Mouse (Mus musculus): ENCODE data around the gene Slc50a1. TPM values are rescaled to one million over a fixed set of nuclear protein-coding genes. Genes with fewer than 3 reads are reported as not detected.
A peak's percentile ranks its signal among the peaks of the same experiment; 100 is the strongest.

The Slc50a1 gene
- total RNA-seq (2015) (70.1 and 72.0 TPM in 2 replicates), total RNA-seq (2017) (49.4 and 65.0 TPM in 2 replicates)

DNA sequence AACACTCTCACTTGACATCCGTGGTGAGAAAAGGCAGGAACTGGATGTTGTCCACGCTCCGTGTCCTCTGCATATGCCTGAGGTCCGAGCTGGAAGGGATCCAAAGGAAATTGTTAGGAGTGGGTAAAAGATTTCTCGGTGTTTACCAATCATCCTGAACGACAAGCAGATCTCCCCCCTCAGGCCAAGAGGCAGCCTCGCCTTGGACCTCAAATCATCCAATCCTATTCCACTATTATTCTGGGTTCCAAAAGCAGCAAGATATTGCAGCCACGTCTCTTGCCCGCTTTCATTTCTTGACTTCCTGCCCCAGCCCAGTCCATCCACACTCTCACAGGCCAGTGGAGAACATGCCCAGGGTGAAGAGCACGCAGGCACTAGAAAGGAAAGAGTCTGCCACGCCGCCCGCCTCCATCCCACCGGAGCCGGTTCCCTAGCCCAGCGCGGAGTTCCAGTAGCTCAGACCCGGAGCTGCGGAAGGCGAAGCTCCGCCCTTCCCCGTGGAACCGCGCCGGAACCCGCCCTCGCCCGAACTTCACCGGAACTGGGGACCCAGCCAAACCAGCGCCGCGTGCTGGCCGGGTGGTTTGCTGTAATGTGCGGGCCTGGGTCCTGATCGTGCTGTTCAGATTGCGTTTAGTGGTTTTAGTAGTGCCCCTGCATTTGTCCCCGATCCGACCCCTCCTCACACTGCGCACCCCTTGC, at the start of gene Slc50a1:
Gene Slc50a1 (minus strand): TSS at position 520 of the 705 bp plus-strand sequence.
- ATAC-seq (replicated peaks; ENCODE audit: poor library complexity), result peak; percentile 72

DNA sequence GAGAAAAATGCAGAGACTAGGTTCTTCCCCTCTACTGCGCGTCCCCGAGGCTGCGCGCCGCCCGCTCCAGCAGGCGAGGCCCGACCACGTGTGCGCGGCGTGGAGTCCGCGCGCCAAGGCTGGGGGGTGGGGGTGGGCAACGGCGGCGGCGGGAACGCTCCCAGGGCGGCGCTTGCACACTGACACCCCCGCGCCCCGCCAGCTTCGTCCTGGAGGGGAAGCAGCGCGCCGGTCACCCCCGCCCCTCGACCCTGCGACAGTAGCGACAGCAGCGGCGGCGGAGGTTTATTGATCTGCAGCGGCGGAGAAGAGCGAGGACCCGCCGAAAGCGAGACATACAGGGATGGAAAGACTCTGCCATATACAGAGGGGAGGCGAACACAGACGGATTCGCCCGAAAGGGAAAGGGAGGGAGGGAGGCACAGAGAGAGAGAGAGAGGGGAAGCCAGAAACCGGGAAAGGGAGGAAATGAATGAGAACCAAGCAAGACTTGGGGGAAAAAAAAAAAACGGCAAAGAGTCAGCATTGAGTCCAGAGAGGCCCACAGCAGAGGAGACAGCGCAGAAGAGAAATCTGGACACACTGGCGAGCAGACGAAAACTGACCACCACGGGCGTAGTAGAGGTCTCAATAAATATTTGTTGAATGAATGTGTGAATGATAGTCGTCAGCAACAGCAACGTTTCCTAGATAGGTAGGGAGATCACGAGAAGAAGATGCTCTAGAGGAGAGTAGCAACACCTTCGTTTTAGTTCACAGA, 49.4 kb upstream of the Slc50a1 start:
- ATAC-seq (replicated peaks; ENCODE audit: poor library complexity), result no peak

DNA sequence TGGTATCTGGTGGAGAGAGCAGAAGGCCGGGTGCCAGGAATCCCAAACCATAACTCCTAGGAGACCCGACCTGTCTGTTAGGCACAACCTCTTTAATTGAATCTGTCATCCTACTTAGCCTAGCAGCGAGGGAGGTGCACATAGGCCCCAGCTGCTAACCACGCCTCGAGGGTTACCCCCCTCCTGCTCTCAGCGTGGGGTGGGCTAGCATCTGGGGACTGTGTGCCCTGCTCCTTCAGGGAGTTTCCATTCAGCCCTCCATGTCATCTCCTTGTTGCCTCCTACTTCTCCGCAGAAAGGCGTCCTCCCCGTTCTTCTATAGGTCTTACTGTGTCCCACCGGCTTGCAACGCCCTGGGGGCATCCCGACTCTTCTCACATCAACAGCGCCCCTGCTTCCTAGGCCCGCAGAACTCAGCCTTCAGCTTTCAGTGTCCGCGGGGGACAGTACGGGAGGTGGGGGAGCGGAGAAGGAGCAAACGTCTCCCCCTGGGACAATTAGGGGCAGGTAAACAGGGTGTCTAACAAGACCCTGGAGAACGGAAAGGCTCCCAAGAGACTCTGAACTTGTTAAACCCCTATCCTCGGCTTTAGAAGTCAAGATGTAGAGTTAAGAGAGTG, 48.7 kb upstream of the Slc50a1 start:
- ATAC-seq (replicated peaks; ENCODE audit: poor library complexity), result no peak

GRCm38 (mm10) chr3:89318316-89318715, 47.9 kb upstream of the Slc50a1 start:
- no peak for ATAC-seq (replicated peaks; ENCODE audit: poor library complexity)

DNA sequence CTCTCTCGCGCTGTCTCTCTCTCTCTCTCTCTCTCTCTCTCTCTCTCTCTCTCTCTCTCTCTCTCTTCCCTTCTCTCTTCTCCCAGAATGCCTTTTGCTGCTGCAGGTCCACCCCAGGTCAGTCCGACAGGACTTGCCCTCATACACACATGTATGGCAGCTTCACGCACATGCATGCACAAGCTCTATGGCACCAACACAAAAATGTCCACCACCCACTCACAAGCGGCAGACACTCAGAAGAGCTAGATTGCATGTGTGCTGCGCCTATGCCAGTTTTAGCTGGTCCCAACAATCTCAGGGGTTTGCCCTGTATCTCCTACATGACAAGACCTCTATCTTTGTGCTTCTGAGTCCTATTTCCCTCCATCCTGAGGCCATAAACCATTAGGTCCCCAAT, 46.9 kb upstream of the Slc50a1 start:
- no peak for ATAC-seq (replicated peaks; ENCODE audit: poor library complexity)

DNA sequence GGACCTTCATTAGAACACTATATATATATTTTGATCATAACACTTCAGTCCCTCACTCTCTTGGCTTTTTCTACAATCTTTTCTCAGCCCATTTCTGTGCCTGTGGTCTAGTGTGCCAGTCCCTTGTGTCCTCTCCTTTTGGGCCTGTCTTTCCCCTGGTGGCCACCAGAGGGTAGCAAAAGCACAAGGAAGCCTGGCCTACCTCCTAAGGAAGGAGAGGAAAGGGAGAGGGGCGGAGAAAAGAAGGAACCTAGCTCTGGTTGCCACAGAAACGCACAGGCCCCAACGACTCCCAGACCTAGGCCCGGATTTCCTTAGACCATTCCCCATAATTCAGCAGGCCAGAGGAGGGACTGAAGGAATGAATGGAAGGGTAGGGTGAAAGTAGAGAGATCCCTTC, 46.5 kb upstream of the Slc50a1 start:
- peak; percentile 87 for ATAC-seq (replicated peaks; ENCODE audit: poor library complexity)

DNA sequence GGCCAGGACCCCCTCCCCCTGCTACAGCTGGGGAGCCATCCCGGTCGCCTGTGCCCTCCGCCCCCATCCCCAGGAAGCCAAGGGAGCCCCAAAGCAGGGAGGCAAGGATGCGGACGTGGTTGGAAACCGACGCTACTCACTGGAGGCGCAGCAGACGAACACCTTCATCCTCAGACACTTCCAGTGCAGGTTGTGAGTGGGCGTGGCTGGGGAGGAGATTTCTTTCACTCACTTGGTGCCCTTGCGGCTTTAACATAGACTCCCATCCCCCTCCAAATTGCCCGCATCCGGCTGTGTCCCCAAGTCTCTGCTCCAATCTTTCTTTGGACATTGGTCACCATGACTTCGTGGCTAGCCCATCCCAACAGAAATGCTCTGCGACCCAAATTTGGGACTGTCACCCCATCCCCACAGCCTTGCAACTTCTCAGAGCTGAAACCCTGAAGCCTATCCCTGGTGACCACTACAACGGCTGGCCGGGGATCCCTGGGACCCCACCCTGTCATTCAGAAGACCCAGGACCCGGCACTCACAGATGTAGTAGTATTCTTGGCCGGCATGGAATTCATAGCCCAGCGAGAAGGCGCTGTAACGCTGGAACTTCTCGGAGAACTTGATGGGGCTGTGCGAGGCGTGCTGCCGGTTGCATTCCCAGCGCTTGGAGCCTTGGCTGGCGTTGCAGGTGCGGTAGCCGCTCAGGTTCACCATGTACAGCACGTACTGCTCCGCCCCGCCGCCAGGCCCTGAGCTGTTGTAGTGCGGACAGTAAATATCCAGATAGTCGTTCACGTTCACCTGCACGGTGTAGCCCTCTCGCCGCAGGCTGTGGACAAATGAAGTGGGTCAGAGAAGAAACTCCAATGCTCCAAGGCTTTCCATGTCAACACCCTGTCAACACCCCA, 45.8 kb upstream of the Slc50a1 start:
- no peak for ATAC-seq (replicated peaks; ENCODE audit: poor library complexity)

DNA sequence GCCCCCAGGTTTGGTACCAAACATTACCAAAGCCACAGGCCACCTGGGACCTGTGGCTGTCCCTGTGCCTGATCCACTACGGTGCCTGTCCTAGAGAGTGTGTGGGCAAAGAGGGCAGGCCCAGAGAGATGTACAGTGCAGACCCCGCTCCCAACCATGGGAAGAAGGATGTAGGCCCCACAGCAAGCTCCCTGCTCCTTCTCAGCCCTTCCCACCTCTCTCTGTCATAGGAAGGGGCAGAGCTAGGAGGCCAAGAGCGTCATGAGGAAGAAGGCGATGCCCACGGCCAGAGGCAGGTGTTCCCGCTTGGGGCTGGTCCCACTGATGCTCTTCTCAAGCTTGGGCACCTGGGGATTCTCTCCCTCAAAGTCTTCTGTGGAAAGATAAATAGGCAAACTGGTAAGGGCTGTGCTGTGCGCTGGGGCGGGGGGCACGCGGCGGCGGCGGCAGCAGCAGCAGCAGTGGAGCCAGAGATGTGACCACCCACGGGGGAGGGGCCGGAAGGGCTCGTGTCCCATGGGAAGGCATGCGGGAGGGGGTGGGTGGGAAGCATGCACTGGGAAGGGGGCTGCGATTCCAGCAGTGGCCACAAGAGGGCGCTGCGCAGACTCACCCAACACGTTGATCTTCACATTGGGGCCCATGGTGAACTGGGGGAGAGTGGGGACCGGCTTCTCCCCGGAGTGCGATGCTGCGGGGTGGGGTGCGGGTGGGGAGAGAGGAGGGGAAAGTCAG, 45.0 kb upstream of the Slc50a1 start:
- ATAC-seq (replicated peaks; ENCODE audit: poor library complexity), result peak; percentile 59

DNA sequence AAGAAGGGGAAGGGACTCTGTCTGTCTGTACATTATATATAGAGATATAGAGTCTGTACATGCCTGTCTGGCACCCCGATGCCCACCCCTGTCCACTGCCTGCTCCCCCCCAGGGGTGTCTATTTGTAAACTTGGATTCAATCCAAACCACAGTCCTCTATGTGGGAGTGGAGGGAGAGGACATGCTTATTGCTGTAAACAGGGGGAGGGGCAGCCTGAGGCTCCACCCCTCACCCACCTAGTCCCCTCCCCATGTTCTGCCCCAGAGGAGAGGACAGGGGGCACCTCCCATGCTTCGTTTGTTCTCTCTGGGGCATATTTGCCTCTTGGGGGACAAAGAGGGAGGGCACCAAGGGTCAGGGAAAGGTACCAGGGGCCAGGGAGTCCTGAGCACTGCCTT, 44.4 kb upstream of the Slc50a1 start:
- no peak for ATAC-seq (replicated peaks; ENCODE audit: poor library complexity)

DNA sequence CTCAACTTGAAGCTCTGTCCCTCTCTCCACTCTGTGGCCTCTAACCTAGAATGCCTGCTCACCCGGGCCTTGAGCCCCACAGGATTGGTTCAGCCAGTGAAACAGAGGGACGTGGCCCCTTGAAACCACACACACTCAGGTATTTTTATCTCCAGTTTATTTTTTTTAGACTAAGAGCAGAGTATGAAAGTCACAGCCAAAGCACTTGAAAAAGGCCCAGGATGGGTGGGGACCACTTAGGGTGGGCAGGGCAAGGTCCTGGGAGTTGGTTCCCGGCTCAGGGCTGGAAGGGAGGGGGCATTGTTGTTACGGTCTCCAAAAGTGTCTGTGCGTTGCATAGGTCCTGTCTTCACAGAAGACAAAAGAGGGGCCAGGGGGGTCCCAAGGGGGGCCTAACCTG, 44.0 kb upstream of the Slc50a1 start:
- no peak for ATAC-seq (replicated peaks; ENCODE audit: poor library complexity)

DNA sequence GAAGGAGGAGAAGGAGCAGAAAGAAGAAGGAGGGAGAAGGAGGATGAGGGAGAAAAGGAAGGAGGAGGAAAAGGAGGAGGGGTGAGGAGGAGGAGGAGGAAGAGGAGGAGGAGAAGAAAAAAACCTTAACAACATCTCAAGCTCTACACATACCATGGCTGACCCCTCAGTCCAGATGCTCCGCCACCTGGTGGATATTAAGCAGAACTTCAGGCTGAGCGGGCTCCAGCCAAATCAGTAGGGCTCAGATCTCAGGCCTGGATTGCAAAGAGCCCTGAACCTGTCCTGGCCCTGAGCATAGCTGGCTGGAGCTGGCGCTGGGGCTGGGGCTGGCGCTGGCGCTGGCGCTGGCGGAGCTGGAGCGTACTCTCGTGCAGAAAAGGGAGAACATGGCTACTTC, 37.7 kb upstream of the Slc50a1 start:
- peak; percentile 94 for ATAC-seq (replicated peaks; ENCODE audit: poor library complexity)

GRCm38 (mm10) chr3:89305551-89306325, 35.4 kb upstream of the Slc50a1 start:
- ATAC-seq (replicated peaks; ENCODE audit: poor library complexity), result no peak

GRCm38 (mm10) chr3:89305105-89305504, 34.7 kb upstream of the Slc50a1 start:
- no peak for ATAC-seq (replicated peaks; ENCODE audit: poor library complexity)

- ATAC-seq (replicated peaks; ENCODE audit: poor library complexity), result no peak
These were observed 34.1 kb upstream of the Slc50a1 start for GRCm38 (mm10) chr3:89304440-89304839.

DNA sequence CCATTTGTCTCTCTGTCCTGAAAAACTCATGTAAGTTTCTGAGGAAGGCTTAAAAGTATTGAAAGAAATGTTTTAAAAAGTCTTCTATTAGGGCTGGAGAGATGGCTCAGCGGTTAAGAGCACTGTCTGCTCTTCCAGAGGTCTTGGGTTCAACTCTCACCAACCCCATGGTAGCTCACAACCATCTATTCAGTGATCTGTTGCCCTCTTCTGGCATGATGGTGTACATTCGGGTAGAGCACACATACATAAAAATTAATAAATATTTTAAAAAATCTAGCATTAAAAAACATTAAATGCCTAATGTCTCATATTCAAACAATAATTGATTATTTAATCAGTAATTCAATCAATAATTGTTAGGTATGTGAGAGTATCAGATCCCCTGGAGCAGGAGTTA, 30.1 kb upstream of the Slc50a1 start:
- no peak for ATAC-seq (replicated peaks; ENCODE audit: poor library complexity)

DNA sequence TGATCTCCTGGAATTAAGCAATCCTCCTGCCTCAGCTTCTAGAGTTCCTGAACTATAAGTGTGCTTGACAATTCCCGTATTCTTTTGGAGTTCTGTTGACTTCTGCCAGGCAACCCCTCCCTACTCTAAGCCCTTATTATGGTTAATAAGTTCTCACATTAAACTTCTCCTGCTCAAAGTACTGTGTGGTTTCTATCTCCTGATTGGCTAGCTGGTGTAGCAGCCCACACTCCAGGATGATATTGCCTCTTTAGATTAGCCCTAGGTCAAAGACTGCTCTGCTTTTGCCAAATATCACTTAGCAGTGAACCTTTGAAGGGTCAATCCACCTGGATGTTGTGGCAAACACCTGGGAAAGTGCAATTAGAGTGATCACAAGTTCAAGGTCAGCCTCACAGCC, 29.7 kb upstream of the Slc50a1 start:
- no peak for ATAC-seq (replicated peaks; ENCODE audit: poor library complexity)

- peak; percentile 20; the same call in 1 of the 2 replicates for ATAC-seq (replicated peaks; ENCODE audit: poor library complexity)
These were observed 29.1 kb upstream of the Slc50a1 start for GRCm38 (mm10) chr3:89299499-89299898.

DNA sequence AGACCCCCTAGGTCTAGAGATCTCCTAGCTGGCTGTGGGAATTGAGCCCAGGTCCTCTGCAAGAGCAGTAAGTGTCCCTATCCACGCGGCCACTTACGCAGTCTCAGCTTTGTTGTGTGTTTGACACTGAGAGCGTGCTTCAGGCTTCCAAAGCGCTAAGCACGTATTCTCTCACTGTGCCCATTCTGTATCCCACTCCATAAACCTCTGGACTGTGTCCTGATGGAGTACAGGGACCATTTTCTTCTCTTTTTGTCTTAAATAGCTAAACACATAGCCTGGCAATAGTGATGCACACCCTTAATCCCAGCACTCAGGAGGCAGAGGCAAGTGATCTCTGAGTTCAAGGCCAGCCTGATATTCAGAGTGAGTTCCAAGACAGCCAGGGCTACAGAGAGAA, 28.5 kb upstream of the Slc50a1 start:
- ATAC-seq (replicated peaks; ENCODE audit: poor library complexity), result no peak

DNA sequence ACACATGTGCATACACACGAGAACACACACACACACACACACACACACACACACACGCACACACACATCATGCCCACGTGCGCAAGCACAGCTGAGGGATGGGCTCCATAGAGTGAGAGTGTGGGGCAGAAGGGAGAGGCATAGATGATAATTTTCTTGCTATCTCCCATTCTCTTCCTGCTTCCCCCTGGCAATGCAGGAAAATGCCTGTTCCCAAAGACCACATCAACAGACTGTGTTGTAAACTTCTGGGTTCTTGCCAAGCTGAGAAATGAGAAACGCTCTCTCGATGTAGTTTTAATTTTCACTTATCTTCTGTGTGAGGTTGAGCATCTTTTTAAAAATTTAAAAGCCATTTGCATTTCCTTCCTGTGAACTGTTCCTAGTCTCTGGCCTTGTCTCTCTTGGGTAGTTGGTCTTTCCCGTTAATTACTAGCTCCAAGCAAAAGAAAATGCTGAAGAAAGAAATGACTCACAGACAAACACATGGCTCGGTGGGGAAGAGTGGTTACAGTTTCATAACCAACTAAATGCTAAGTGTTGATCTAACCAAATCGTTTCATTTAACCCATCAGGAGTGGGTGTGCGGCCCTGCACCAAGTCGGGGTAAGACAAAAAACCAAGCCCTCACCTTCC, 26.5 kb upstream of the Slc50a1 start:
- no peak for ATAC-seq (replicated peaks; ENCODE audit: poor library complexity)

Measured in megakaryocyte progenitor cell, adult 5-6 weeks (primary cell).